Mouse (Mus musculus): ENCODE measurements at regions not wholly inside any gene's neighbourhood (a gene's known extent, or its start where the extent isn't known, plus 50 kb on each side); places are given as distances from the start of the nearest gene placed in this dataset.

DNA sequence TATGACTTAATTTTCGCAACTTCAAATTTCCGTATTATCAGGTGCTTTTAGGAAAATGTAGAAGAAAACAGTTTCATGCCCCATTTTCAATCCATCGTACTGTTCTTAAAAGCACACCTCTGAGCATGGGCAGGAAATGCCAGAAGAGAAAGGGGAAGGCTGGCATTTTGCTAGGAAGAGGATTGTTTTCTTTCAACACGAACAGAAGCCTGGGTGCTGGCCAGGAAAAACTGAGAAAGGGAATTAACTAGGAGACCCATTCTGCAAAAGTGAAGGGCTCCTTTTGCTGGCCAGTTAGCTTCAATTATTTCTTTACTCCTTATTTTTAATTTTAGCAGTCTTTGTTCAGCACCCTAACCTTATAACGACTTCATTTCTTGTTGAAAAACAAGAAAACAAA lies 264.0 kb downstream of the Btg1 start:
- H3K4me2 ChIP-seq (ENCODE audit: low read depth, low read length) = no peak overlapping the region
- no peaks in the 10 kb centered on the region for H3K27me3 ChIP-seq (replicated peaks; ENCODE audit: control insufficient read depth, insufficient read depth, low read length)
- no peak overlapping the region for H3K4me3 ChIP-seq (ENCODE audit: low read depth, low read length)
- H3K9ac ChIP-seq (ENCODE audit: low read depth, low read length) = no peak overlapping the region
- H3K36me3 ChIP-seq (ENCODE audit: control insufficient read depth, insufficient read depth, low read length) = no peaks in the 10 kb centered on the region
- peak; percentile 26 for DNase-seq (ENCODE audit: low spot score)
- no peaks in the 10 kb centered on the region for H3K9me3 ChIP-seq (ENCODE audit: control insufficient read depth, low read length)
- 68% methylated on average over 5 of the region's 5 CpGs for WGBS
- H3K27ac ChIP-seq (replicated peaks; ENCODE audit: low read depth, low read length) = no peak overlapping the region
- ATAC-seq (ENCODE audit: low read depth) = no peak
- no peaks in the 10 kb centered on the region for H3K4me1 ChIP-seq (ENCODE audit: control insufficient read depth, insufficient read depth, low read length)

DNA sequence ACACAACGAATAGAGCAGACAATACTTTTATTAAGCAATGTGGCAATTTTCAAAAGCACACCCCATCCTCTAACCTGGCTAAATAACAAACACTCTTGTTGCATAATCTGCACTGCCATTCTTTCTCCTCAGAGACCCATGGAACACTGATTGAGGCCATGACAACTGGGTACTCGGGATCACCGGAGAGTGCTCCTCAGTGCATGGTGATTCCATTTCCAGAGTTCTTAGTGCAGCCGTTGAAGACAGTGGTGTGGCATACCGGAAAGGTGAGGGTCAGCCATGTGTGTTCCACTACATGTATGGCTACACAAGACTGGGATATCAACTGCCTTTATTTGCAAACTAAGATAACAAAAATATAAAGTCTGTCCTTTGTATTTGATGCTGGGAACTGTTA lies 264.4 kb downstream of the Btg1 start:
- H3K4me1 ChIP-seq (ENCODE audit: control insufficient read depth, insufficient read depth, low read length) = no peaks in the 10 kb centered on the region
- H3K27ac ChIP-seq (replicated peaks; ENCODE audit: low read depth, low read length) = no peak overlapping the region
- no peak overlapping the region for H3K4me2 ChIP-seq (ENCODE audit: low read depth, low read length)
- H3K9me3 ChIP-seq (ENCODE audit: control insufficient read depth, low read length) = no peaks in the 10 kb centered on the region
- no peak overlapping the region for H3K9ac ChIP-seq (ENCODE audit: low read depth, low read length)
- no peak for ATAC-seq (ENCODE audit: low read depth)
- 80% methylated on average over 5 of the region's 5 CpGs for WGBS
- DNase-seq (ENCODE audit: low spot score) = no peak
- no peaks in the 10 kb centered on the region for H3K27me3 ChIP-seq (replicated peaks; ENCODE audit: control insufficient read depth, insufficient read depth, low read length)
- no peaks in the 10 kb centered on the region for H3K36me3 ChIP-seq (ENCODE audit: control insufficient read depth, insufficient read depth, low read length)
- H3K4me3 ChIP-seq (ENCODE audit: low read depth, low read length) = no peak overlapping the region

DNA sequence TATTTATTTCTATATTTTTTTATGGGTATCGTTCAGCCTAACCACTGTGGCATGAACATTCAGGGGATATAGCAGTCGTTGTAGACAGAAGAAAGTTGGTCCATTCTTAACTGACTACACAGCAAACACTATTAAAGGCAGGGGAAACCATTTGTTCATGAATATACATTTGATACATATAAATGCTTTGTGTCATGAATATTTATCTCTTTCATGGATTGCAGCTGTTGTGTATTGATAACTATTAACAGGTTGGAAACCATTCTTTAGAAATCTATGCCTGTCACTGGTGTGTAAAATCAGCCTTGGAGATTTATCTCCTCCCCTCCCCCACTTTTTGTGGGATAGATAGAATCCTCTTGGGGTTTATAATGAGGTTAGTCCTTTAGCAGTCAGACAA lies 264.9 kb downstream of the Btg1 start:
- ATAC-seq (ENCODE audit: low read depth) = no peak

DNA sequence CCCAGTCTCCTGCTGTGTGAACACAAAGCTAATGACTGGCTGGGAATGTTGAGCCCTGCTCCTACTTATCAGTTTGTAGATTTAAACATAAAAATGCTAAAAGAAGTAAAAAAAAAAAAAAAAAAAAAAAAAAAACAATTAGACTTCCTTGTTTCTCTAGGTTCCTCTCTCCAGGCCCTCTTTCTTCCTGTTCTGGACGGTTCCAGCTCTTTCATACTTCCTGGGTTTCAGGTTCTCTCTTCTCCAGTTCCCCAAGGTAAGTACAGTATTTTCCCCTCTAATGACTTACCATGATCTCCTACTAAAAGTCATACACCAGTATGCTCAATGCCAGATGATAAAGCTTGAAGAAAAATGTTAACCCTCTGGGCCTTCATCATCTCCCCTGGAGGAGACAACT lies 284.3 kb downstream of the Btg1 start:
- no peak overlapping the region for H3K27ac ChIP-seq (replicated peaks; ENCODE audit: low read depth, low read length)
- ATAC-seq (ENCODE audit: low read depth) = no peak

More for the DNA sequence above, 264.9 kb downstream of the Btg1 start:
- Histone ChIP-seq H3K27me3 (replicated peaks; ENCODE audit: control insufficient read depth, insufficient read depth, low read length) (no peaks in the 10 kb centered on the region), H3K36me3 (ENCODE audit: control insufficient read depth, insufficient read depth, low read length) (no peaks in the 10 kb centered on the region), H3K27ac (replicated peaks; ENCODE audit: low read depth, low read length) (no peak overlapping the region), H3K9ac (ENCODE audit: low read depth, low read length) (no peak overlapping the region), H3K9me3 (ENCODE audit: control insufficient read depth, low read length) (no peaks in the 10 kb centered on the region), H3K4me1 (ENCODE audit: control insufficient read depth, insufficient read depth, low read length) (no peaks in the 10 kb centered on the region), H3K4me3 (ENCODE audit: low read depth, low read length) (no peak overlapping the region), H3K4me2 (ENCODE audit: low read depth, low read length) (no peak overlapping the region)
- no peak for DNase-seq (ENCODE audit: low spot score)
- 77% methylated on average over 2 of the region's 2 CpGs for WGBS

DNA sequence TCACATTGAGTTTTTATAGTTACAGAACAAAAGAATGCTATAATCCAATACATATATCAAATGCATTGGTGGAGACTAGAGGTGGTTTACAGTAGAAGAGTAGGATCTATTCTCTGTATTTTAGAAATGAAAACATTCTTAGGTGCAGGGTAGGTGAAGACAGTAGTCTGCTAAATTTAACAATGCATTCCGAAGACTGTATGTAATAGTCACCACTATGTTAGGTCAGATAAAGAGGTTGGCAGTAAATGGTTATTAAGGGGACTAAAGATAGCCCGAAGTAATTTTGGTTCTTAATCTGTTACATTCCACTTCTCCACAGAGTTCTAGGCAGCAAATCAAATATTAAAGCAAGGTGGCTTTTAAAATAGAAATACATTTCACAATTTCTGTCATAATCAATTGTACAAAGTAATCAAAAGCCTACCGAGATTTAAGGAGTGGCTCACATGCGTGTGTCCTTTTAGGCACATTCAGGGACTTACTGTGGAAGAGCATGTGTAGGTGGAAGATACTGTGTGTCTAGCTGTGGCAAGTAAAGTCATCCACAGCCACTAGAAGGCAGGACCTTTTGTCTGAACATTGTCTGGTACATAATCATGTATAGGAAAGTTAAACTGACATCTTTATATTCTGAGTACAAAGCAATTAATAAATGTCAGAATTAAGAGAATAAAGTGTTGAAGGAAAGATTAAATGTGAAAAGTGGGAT lies 288.4 kb downstream of the Btg1 start:
- Histone ChIP-seq H3K4me3 (ENCODE audit: low read depth, low read length) (no peak overlapping the region), H3K9ac (ENCODE audit: low read depth, low read length) (no peak overlapping the region), H3K4me1 (ENCODE audit: control insufficient read depth, insufficient read depth, low read length) (no peaks in the 10 kb centered on the region), H3K27me3 (replicated peaks; ENCODE audit: control insufficient read depth, insufficient read depth, low read length) (no peaks in the 10 kb centered on the region), H3K27ac (replicated peaks; ENCODE audit: low read depth, low read length) (no peak overlapping the region), H3K36me3 (ENCODE audit: control insufficient read depth, insufficient read depth, low read length) (no peaks in the 10 kb centered on the region), H3K9me3 (ENCODE audit: control insufficient read depth, low read length) (no peaks in the 10 kb centered on the region), H3K4me2 (ENCODE audit: low read depth, low read length) (no peak overlapping the region)
- 83% methylated on average over 4 of the region's 4 CpGs for WGBS
- DNase-seq (ENCODE audit: low spot score) (no peak), ATAC-seq (ENCODE audit: low read depth) (no peak)

More for the DNA sequence above, 284.3 kb downstream of the Btg1 start:
- H3K4me2 ChIP-seq (ENCODE audit: low read depth, low read length) = no peak overlapping the region
- WGBS = 44% methylated on average over 1 of the region's 1 CpGs
- no peaks in the 10 kb centered on the region for H3K9me3 ChIP-seq (ENCODE audit: control insufficient read depth, low read length)
- no peaks in the 10 kb centered on the region for H3K27me3 ChIP-seq (replicated peaks; ENCODE audit: control insufficient read depth, insufficient read depth, low read length)
- H3K4me3 ChIP-seq (ENCODE audit: low read depth, low read length) = no peak overlapping the region
- H3K36me3 ChIP-seq (ENCODE audit: control insufficient read depth, insufficient read depth, low read length) = no peaks in the 10 kb centered on the region
- no peaks in the 10 kb centered on the region for H3K4me1 ChIP-seq (ENCODE audit: control insufficient read depth, insufficient read depth, low read length)
- no peak for DNase-seq (ENCODE audit: low spot score)
- H3K9ac ChIP-seq (ENCODE audit: low read depth, low read length) = no peak overlapping the region

DNA sequence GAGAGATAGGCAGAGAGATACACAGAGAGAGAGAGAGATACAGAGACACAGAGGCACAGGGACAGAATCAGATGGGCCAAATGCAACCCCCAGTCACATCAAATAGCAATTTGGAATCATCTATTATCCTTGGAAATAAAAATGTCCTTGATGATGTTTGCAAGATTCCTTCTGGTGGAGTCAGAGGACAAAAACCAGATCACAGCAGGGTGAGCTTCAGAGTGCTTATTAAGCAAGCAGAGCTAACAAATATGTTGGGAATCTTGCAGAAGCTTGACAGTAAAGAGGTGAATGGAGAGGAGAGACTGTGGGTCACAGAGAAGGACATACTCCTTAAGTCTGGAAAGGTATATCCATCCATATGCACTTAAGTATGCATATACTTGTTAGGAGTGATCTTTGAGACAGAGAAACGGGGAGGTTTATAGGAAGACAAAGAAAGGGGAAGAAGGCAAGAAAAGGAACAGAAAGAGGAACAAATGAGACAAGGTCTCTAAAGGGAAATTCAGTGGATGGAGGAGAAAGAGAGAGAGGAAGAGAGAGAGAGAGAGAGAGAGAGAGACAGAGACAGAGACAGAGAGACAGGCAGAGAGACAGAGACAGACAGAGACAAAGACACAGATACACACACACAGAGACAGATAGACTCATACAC lies 293.0 kb downstream of the Btg1 start:
- no peak overlapping the region for H3K9ac ChIP-seq (ENCODE audit: low read depth, low read length)
- DNase-seq (ENCODE audit: low spot score) = no peak
- H3K9me3 ChIP-seq (ENCODE audit: control insufficient read depth, low read length) = peaks cover 12% of the 10 kb centered on the region
- ATAC-seq (ENCODE audit: low read depth) = no peak
- no peaks in the 10 kb centered on the region for H3K27me3 ChIP-seq (replicated peaks; ENCODE audit: control insufficient read depth, insufficient read depth, low read length)
- no peaks in the 10 kb centered on the region for H3K36me3 ChIP-seq (ENCODE audit: control insufficient read depth, insufficient read depth, low read length)
- no peak overlapping the region for H3K27ac ChIP-seq (replicated peaks; ENCODE audit: low read depth, low read length)
- no peaks in the 10 kb centered on the region for H3K4me1 ChIP-seq (ENCODE audit: control insufficient read depth, insufficient read depth, low read length)
- H3K4me2 ChIP-seq (ENCODE audit: low read depth, low read length) = no peak overlapping the region
- H3K4me3 ChIP-seq (ENCODE audit: low read depth, low read length) = no peak overlapping the region
- WGBS = 79% methylated on average over 1 of the region's 1 CpGs

DNA sequence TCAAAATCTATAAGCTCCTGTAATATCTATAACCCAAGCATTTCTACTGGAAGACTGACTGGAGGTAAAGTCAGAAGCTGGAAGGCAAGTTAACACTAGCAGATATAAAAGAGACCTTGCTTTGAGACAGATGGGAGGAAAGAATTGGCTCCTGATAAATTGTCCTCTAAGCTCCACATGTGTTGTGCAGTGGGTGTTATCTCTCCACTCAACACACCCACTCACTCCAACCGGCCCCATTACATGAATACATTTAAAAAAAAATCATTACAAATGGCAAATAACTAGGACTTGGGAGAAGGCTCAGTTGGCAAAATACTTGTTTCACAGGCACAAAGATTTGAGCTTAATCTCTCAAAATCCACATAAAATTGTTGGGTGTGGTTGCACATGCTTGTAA lies 304.4 kb downstream of the Btg1 start:
- Histone ChIP-seq H3K9me3 (ENCODE audit: control insufficient read depth, low read length) (peaks cover 19% of the 10 kb centered on the region), H3K4me1 (ENCODE audit: control insufficient read depth, insufficient read depth, low read length) (no peaks in the 10 kb centered on the region), H3K4me3 (ENCODE audit: low read depth, low read length) (no peak overlapping the region), H3K27ac (replicated peaks; ENCODE audit: low read depth, low read length) (no peak overlapping the region), H3K27me3 (replicated peaks; ENCODE audit: control insufficient read depth, insufficient read depth, low read length) (no peaks in the 10 kb centered on the region), H3K4me2 (ENCODE audit: low read depth, low read length) (no peak overlapping the region), H3K36me3 (ENCODE audit: control insufficient read depth, insufficient read depth, low read length) (no peaks in the 10 kb centered on the region), H3K9ac (ENCODE audit: low read depth, low read length) (no peak overlapping the region)
- no peak for ATAC-seq (ENCODE audit: low read depth)
- DNase-seq (ENCODE audit: low spot score) = no peak
- WGBS = 70% methylated on average over 1 of the region's 1 CpGs

DNA sequence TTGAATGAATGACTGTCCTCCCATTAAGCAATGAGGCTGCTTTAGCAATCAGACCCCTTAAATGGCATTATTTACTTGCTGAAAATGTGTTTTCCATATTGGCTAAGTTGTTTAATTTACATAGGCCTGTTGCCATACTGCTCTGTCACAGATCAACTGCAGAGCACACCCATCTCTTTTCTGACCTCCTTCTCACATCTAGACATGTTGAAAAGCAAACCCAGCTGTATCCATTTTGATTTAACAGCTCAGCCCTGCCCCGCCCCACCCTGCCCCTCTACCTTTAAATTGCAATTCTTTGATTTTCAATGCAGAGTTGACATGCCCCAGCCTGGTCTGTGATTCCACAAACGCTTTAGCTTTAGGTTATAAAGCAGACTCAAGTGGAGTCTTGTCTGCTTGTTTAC lies 307.5 kb downstream of the Btg1 start:
- Histone ChIP-seq H3K9ac (ENCODE audit: low read depth, low read length) (no peak overlapping the region), H3K4me2 (ENCODE audit: low read depth, low read length) (no peak overlapping the region), H3K4me3 (ENCODE audit: low read depth, low read length) (no peak overlapping the region), H3K27ac (replicated peaks; ENCODE audit: low read depth, low read length) (no peak overlapping the region), H3K27me3 (replicated peaks; ENCODE audit: control insufficient read depth, insufficient read depth, low read length) (no peaks in the 10 kb centered on the region), H3K4me1 (ENCODE audit: control insufficient read depth, insufficient read depth, low read length) (no peaks in the 10 kb centered on the region), H3K9me3 (ENCODE audit: control insufficient read depth, low read length) (peaks cover 1% of the 10 kb centered on the region; the same call in 1 of the 2 replicates), H3K36me3 (ENCODE audit: control insufficient read depth, insufficient read depth, low read length) (no peaks in the 10 kb centered on the region)
- DNase-seq (ENCODE audit: low spot score) = peak; percentile 74
- peak; percentile 83 for ATAC-seq (ENCODE audit: low read depth)
- WGBS = 55% methylated on average over 2 of the region's 2 CpGs

DNA sequence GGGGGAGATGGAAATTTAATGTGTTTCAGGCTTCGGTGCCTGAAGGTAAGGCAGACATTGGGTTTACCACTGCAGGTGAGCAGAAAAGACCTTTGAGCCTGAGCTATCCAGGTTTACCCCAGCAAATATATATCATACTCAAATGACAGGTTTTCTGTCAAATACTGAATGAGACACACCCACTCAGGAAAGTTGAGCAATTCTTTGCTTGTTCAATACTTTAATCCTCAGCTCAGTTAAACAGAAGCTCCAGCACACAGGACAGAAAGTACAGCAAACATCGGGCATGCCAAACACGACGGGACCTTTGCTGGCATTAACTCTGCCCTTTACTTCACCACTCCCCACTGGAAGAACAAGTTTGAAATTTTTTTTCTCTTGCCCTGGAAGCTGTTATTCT lies 307.9 kb downstream of the Btg1 start:
- Histone ChIP-seq H3K4me3 (ENCODE audit: low read depth, low read length) (no peak overlapping the region), H3K27me3 (replicated peaks; ENCODE audit: control insufficient read depth, insufficient read depth, low read length) (no peaks in the 10 kb centered on the region), H3K4me2 (ENCODE audit: low read depth, low read length) (no peak overlapping the region), H3K9ac (ENCODE audit: low read depth, low read length) (no peak overlapping the region), H3K9me3 (ENCODE audit: control insufficient read depth, low read length) (no peaks in the 10 kb centered on the region), H3K36me3 (ENCODE audit: control insufficient read depth, insufficient read depth, low read length) (no peaks in the 10 kb centered on the region), H3K4me1 (ENCODE audit: control insufficient read depth, insufficient read depth, low read length) (no peaks in the 10 kb centered on the region), H3K27ac (replicated peaks; ENCODE audit: low read depth, low read length) (no peak overlapping the region)
- peak; percentile 53 for DNase-seq (ENCODE audit: low spot score)
- WGBS = 70% methylated on average over 4 of the region's 4 CpGs
- ATAC-seq (ENCODE audit: low read depth) = peak; percentile 57; the same call in 1 of the 2 replicates
